Mouse (Mus musculus) G1E-ER4 (cell line): Measurements from ENCODE around the gene Tdrd5. TPM values are rescaled to one million over a fixed set of nuclear protein-coding genes. Genes with fewer than 3 reads are reported as not detected.

Experiments
- GATA1 ChIP-seq: IDR thresholded peaks from one replicate; pipeline ENCODE4 v1.8.0; 2012; ENCODE audit warnings: low read length, inconsistent platforms
- polyA plus RNA-seq: library from polyadenylated mRNA; stranded (reverse); fragments of >175 nt; gene quantifications from 2 replicates; pipeline ENCODE4 v1.2.3, GENCODE M21; 2012

Gene Tdrd5
- polyA plus RNA-seq, 1 experiment: not detected

DNA sequence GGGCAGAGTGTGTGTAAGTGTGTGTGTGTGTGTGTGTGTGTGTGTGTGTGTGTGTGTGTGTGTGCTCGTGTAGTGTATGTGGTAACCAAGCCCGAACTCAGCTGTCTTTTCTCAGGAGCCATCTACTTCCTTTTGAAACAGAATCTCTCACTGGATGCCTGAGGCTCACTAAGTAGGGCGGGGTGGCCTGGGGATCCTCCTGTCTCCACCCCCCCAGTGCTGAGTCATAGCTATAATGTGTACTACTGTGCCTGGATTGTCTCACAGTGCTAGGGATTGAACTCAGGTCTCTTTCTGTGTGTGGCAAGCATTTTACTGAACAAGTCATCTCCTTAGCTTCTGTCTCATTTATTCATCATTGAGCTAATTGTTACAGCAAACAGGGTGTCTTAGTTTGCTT, 86.1 kb downstream of the Tdrd5 start:
- no peak for TF ChIP-seq GATA1

DNA sequence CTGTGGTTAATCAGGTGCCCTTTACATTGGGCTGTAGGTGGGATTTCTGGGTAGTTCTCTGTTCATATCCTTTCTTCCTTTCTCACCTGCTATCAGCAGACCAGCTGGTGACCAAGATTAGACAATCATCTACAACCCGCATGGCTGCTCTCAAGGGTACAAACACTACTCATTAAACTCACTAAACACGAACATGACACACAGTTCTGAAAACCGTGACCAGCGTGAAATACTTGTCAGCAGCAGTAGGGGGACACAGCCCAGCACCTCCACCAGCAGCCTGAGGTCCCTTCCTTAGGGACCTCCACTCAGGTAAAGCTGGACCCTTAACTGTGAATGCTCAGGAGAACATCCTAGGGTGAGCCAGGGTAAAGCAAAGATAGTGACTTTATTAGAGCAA, 87.2 kb downstream of the Tdrd5 start:
- no peak for TF ChIP-seq GATA1

- no peak for TF ChIP-seq GATA1
Observed at GRCm38 (mm10) chr1:156214651-156215050, 88.8 kb downstream of the Tdrd5 start.

- no peak for TF ChIP-seq GATA1
Observed at GRCm38 (mm10) chr1:156212923-156213322, 90.5 kb downstream of the Tdrd5 start.

GRCm38 (mm10) chr1:156211809-156212317, 91.6 kb downstream of the Tdrd5 start:
- no peak for TF ChIP-seq GATA1

Other genes with a start within 250 kb of the Tdrd5 start
- not detected in 2 replicates for gene Fam163a, start 98.6 kb downstream of the Tdrd5 start, polyA plus RNA-seq
- gene Nphs2, start 7.1 kb upstream of the Tdrd5 start, polyA plus RNA-seq: not detected in 2 replicates
- gene Gm2000, start 62.4 kb upstream of the Tdrd5 start, polyA plus RNA-seq: 111 and 1,956 TPM in 2 replicates
- gene Axdnd1, start 117.5 kb upstream of the Tdrd5 start, polyA plus RNA-seq: not detected in 2 replicates
- gene Soat1, start 170.7 kb upstream of the Tdrd5 start, polyA plus RNA-seq: 0.03 TPM in 1 of 2 replicates, not detected in the other
- 0.36 and 1.6 TPM in 2 replicates for gene Gm10031, start 220.3 kb upstream of the Tdrd5 start, polyA plus RNA-seq